ENCODE assay signal across 20 mouse cellular contexts in the genomic region with DNA sequence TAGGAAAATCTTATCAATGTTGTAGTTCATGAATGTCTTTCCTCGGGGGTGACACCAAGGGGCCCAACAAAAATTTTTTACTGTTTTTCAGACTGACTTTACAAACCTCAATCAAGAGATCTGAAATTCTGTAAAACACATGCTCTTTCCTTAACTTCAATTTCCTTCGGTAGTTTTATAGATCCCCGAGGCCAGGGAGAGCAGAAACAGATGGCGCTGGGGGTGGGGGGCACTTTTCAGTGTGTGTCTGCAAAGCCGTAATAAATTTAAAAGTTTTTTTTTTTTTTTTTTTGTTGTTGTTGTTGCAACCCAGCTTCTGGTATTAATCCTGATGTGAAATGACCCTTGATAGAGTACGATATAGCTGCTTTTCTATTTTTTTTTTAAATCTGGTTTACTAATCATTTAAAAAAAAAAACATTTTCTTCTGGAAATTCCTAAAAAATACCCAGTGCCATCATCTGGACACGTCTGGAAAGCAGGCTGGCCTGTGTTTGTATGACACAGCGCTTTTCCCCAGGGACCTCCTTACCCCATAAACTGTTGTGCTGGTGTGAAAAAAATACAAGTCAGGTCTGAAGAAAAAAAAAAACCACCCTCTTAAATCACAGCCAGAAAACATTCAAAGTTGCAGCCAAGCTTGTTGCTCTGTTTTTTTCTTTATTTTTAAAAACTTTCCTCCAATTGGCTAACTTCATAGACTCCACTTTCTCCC. TPM values are rescaled to one million over a fixed set of nuclear protein-coding genes. Genes with fewer than 3 reads are reported as not detected.
DNase-seq lines count a peak whose midpoint lies in the region; ATAC-seq and TF ChIP-seq lines count a peak whose summit lies in the region.
"Had no signal": no experiment of that assay in that cellular context is flagged by ENCODE, and none has a peak within 500 bp of the region (broad histone marks: within the 10 kb centered on the region; RNA-seq: fewer than 3 reads in every experiment).

No protein-coding gene starts in this region.

- H3K4me3 ChIP-seq in intestine, embryonic 14.5 days (ENCODE audit: low read depth, low read length): no peak overlapping the region
- H3K4me3 ChIP-seq in intestine, embryonic 15.5 days (replicated peaks): no peak overlapping the region
- no peak overlapping the region for H3K4me3 ChIP-seq in midbrain, embryonic 10.5 days
- H3K4me3 ChIP-seq in midbrain, embryonic 14.5 days (replicated peaks; ENCODE audit: low read depth, low read length): no peak overlapping the region
- H3K4me3 ChIP-seq in neural tube, embryonic 11.5 days (ENCODE audit: low read depth, low read length): no peak overlapping the region
- no peak overlapping the region for H3K4me3 ChIP-seq in lung, postnatal 0 days (ENCODE audit: low read depth, low read length)
- H3K4me3 ChIP-seq: forebrain, embryonic 10.5 days; heart, embryonic 13.5 days; megakaryocyte, embryonic 14.5 days had no signal

- no peak overlapping the region for H3K27ac ChIP-seq in intestine, embryonic 14.5 days (ENCODE audit: low read depth)
- no peak overlapping the region for H3K27ac ChIP-seq in intestine, embryonic 15.5 days
- H3K27ac ChIP-seq in midbrain, embryonic 10.5 days (replicated peaks): no peak overlapping the region
- H3K27ac ChIP-seq in midbrain, embryonic 14.5 days (replicated peaks; ENCODE audit: low read depth, low read length): no peak overlapping the region
- no peak overlapping the region for H3K27ac ChIP-seq in neural tube, embryonic 11.5 days (ENCODE audit: low read depth, low read length)
- no peak overlapping the region for H3K27ac ChIP-seq in lung, postnatal 0 days (ENCODE audit: low read length)
- H3K27ac ChIP-seq: forebrain, embryonic 10.5 days; heart, embryonic 13.5 days had no signal

- DNase-seq in intestine, embryonic 14.5 days (ENCODE audit: low spot score): peak; percentile 46
- peak; percentile 2 for DNase-seq in midbrain, embryonic 10.5 days (ENCODE audit: low spot score)
- no peak for DNase-seq in midbrain, embryonic 14.5 days
- DNase-seq in kidney, postnatal 4 days: peak; percentile 57 to 66
- DNase-seq in neural tube, embryonic 11.5 days (ENCODE audit: low spot score): no peak
- no peak for DNase-seq in lung, postnatal 0 days (ENCODE audit: low spot score)
- DNase-seq in adrenal gland, postnatal 36 days: no peak
- DNase-seq: cerebellum, adult 9-10 months; heart, adult 18-20 months; liver, postnatal 0 days; lung, postnatal 14 days; spleen, adult 18-20 months; thymus, postnatal 4 days had no signal

- H3K36me3 ChIP-seq in intestine, embryonic 14.5 days (ENCODE audit: control insufficient read depth, insufficient read depth, low read length): no peaks in the 10 kb centered on the region
- H3K36me3 ChIP-seq in intestine, embryonic 15.5 days: no peaks in the 10 kb centered on the region
- peaks cover 39% of the 10 kb centered on the region for H3K36me3 ChIP-seq in midbrain, embryonic 10.5 days
- peaks cover 26% of the 10 kb centered on the region for H3K36me3 ChIP-seq in midbrain, embryonic 14.5 days (ENCODE audit: control insufficient read depth, insufficient read depth, low read length)
- H3K36me3 ChIP-seq in neural tube, embryonic 11.5 days (ENCODE audit: control insufficient read depth, insufficient read depth, low read length): no peaks in the 10 kb centered on the region; the same call in 1 of the 2 replicates
- no peaks in the 10 kb centered on the region for H3K36me3 ChIP-seq in lung, postnatal 0 days (ENCODE audit: insufficient read depth, low read length)
- H3K36me3 ChIP-seq: heart, embryonic 13.5 days had no signal

- 37% methylated on average over 8 of the region's 8 CpGs for WGBS in intestine, embryonic 14.5 days
- WGBS in intestine, embryonic 15.5 days: 51% methylated on average over 8 of the region's 8 CpGs
- WGBS in midbrain, embryonic 10.5 days: 82% methylated on average over 8 of the region's 8 CpGs
- WGBS in midbrain, embryonic 14.5 days: 87% methylated on average over 8 of the region's 8 CpGs
- WGBS in neural tube, embryonic 11.5 days: 29% methylated on average over 8 of the region's 8 CpGs
- 72% methylated on average over 8 of the region's 8 CpGs for WGBS in lung, postnatal 0 days

- H3K9me3 ChIP-seq in intestine, embryonic 14.5 days (ENCODE audit: control insufficient read depth, low read length): no peaks in the 10 kb centered on the region
- no peaks in the 10 kb centered on the region for H3K9me3 ChIP-seq in intestine, embryonic 15.5 days
- H3K9me3 ChIP-seq in midbrain, embryonic 10.5 days (replicated peaks): no peaks in the 10 kb centered on the region
- H3K9me3 ChIP-seq in midbrain, embryonic 14.5 days (ENCODE audit: control insufficient read depth, low read length): no peaks in the 10 kb centered on the region
- H3K9me3 ChIP-seq in neural tube, embryonic 11.5 days (ENCODE audit: control insufficient read depth, low read length): no peaks in the 10 kb centered on the region
- no peaks in the 10 kb centered on the region for H3K9me3 ChIP-seq in lung, postnatal 0 days (ENCODE audit: low read length)
- H3K9me3 ChIP-seq: forebrain, embryonic 10.5 days; heart, embryonic 13.5 days; megakaryocyte, embryonic 14.5 days had no signal

- H3K27me3 ChIP-seq in intestine, embryonic 14.5 days (replicated peaks; ENCODE audit: control insufficient read depth, insufficient read depth, low read length): no peaks in the 10 kb centered on the region
- no peaks in the 10 kb centered on the region for H3K27me3 ChIP-seq in intestine, embryonic 15.5 days (replicated peaks)
- H3K27me3 ChIP-seq in midbrain, embryonic 10.5 days (ENCODE audit: low read depth, poor library complexity, severe bottlenecking): peaks cover 98% of the 10 kb centered on the region
- H3K27me3 ChIP-seq in midbrain, embryonic 14.5 days (ENCODE audit: control insufficient read depth, insufficient read depth, low read length): peaks cover 92% of the 10 kb centered on the region
- H3K27me3 ChIP-seq in neural tube, embryonic 11.5 days (ENCODE audit: control insufficient read depth, insufficient read depth, low read length): no peaks in the 10 kb centered on the region
- H3K27me3 ChIP-seq in lung, postnatal 0 days (replicated peaks; ENCODE audit: insufficient read depth, low read length): no peaks in the 10 kb centered on the region
- H3K27me3 ChIP-seq: heart, embryonic 13.5 days; megakaryocyte, embryonic 14.5 days had no signal

- H3K9ac ChIP-seq in intestine, embryonic 14.5 days (ENCODE audit: low read length): no peak overlapping the region
- H3K9ac ChIP-seq in intestine, embryonic 15.5 days: no peak overlapping the region
- no peak overlapping the region for H3K9ac ChIP-seq in midbrain, embryonic 14.5 days (replicated peaks; ENCODE audit: low read length)
- no peak overlapping the region for H3K9ac ChIP-seq in neural tube, embryonic 11.5 days (ENCODE audit: low read length)
- no peak overlapping the region for H3K9ac ChIP-seq in lung, postnatal 0 days (replicated peaks; ENCODE audit: low read depth)
- H3K9ac ChIP-seq: heart, embryonic 13.5 days; liver, postnatal 0 days had no signal

- H3K4me2 ChIP-seq in intestine, embryonic 14.5 days (ENCODE audit: low read length): no peak overlapping the region
- no peak overlapping the region for H3K4me2 ChIP-seq in intestine, embryonic 15.5 days (replicated peaks)
- H3K4me2 ChIP-seq in midbrain, embryonic 14.5 days (ENCODE audit: low read length): no peak overlapping the region
- no peak overlapping the region for H3K4me2 ChIP-seq in neural tube, embryonic 11.5 days (ENCODE audit: low read depth)
- H3K4me2 ChIP-seq in lung, postnatal 0 days (replicated peaks; ENCODE audit: low read depth, low read length): no peak overlapping the region
- H3K4me2 ChIP-seq: heart, embryonic 13.5 days had no signal

- H3K4me1 ChIP-seq in intestine, embryonic 14.5 days (replicated peaks; ENCODE audit: control insufficient read depth, insufficient read depth, low read length): peaks cover 6% of the 10 kb centered on the region; the same call in 1 of the 2 replicates
- H3K4me1 ChIP-seq in intestine, embryonic 15.5 days (replicated peaks): no peaks in the 10 kb centered on the region
- H3K4me1 ChIP-seq in midbrain, embryonic 10.5 days: no peaks in the 10 kb centered on the region; the same call in 1 of the 2 replicates
- H3K4me1 ChIP-seq in midbrain, embryonic 14.5 days (ENCODE audit: control insufficient read depth, insufficient read depth, low read length): no peaks in the 10 kb centered on the region
- no peaks in the 10 kb centered on the region; the same call in 1 of the 2 replicates for H3K4me1 ChIP-seq in neural tube, embryonic 11.5 days (ENCODE audit: control insufficient read depth, insufficient read depth, low read length)
- no peaks in the 10 kb centered on the region for H3K4me1 ChIP-seq in lung, postnatal 0 days (ENCODE audit: insufficient read depth, low read depth, low read length)
- H3K4me1 ChIP-seq: forebrain, embryonic 10.5 days had no signal

- no peak for TF ChIP-seq CTCF in lung, postnatal 0 days (IDR thresholded peaks at IDR 0.05)

- ATAC-seq in intestine, embryonic 14.5 days (replicated peaks; ENCODE audit: low FRiP score, low TSS enrichment, low read depth): no peak
- no peak for ATAC-seq in intestine, embryonic 15.5 days
- no peak for ATAC-seq in midbrain, embryonic 14.5 days (ENCODE audit: low FRiP score, low TSS enrichment)
- peak; percentile 46; the same call in 1 of the 2 replicates for ATAC-seq in neural tube, embryonic 11.5 days (ENCODE audit: insufficient read depth, low FRiP score, low TSS enrichment)
- no peak for ATAC-seq in lung, postnatal 0 days
- ATAC-seq: hindbrain, embryonic 16.5 days; liver, postnatal 0 days had no signal

- no peak for TF ChIP-seq EP300 in lung, postnatal 0 days (IDR thresholded peaks at IDR 0.05)

RNA-seq across cellular contexts. Expression of a gene that starts 33.9 kb away (rescaled TPM):
- 15.2 and 17.1 TPM in 2 replicates for polyA plus RNA-seq in intestine, embryonic 14.5 days (2014; fragmentation: Nextera tagmentation; extraction: Ambion mirVana)
- polyA plus RNA-seq in intestine, embryonic 15.5 days (2015; fragmentation: Nextera tagmentation; extraction: Ambion mirVana): 15.0 and 15.2 TPM in 2 replicates
- polyA plus RNA-seq in midbrain, embryonic 10.5 days (2016; fragmentation: Nextera tagmentation; extraction: Ambion mirVana): 16.2 and 30.1 TPM in 2 replicates
- 24.7 and 32.7 TPM in 2 replicates for polyA plus RNA-seq in midbrain, embryonic 14.5 days (2014; fragmentation: Nextera tagmentation; extraction: Ambion mirVana)
- 10.0 and 13.2 TPM in 2 replicates for polyA plus RNA-seq in neural tube, embryonic 11.5 days (2014; fragmentation: Nextera tagmentation; extraction: Ambion mirVana)
- polyA plus RNA-seq in lung, postnatal 0 days (2015; fragmentation: Nextera tagmentation; extraction: Ambion mirVana): 1.9 TPM in 2 replicates
- under 1 TPM; 0.23 to 0.49 TPM for total RNA-seq in adrenal gland, postnatal 36 days (2021)
- total RNA-seq: common myeloid progenitor, adult 5-6 weeks had no signal
- polyA plus RNA-seq: C2C12 had no signal

Comparison
In these comparisons a context has a peak if more than half of its experiments do, and no peak if none do; other contexts are left out.
1. DNase-seq: peak in intestine, embryonic 14.5 days (single experiment), midbrain, embryonic 10.5 days (single experiment) and kidney, postnatal 4 days (2 of 2); none in midbrain, embryonic 14.5 days (single experiment), neural tube, embryonic 11.5 days (single experiment), lung, postnatal 0 days (single experiment) and adrenal gland, postnatal 36 days (0 of 2).